Mouse (Mus musculus) limb, embryonic 10.5 days (tissue): Measurements from ENCODE around the gene Ttll9. TPM values are rescaled to one million over a fixed set of nuclear protein-coding genes. Genes with fewer than 3 reads are reported as not detected.
A peak's percentile ranks its signal among the peaks of the same experiment; 100 is the strongest.

ENCODE experiments used
- DNase-seq: peaks from one replicate; pipeline ENCODE4 v3.0.0-alpha.2; 2017; ENCODE audit warnings: low spot score
- H3K27ac ChIP-seq: fragments of 300-500 bp; sonication (generic); 2 replicates; pipeline ENCODE4 v1.5.1; 2016; ENCODE audit warnings: mild to moderate bottlenecking
- H3K27me3 ChIP-seq: fragments of 300-500 bp; sonication (generic); 2 replicates; pipeline ENCODE4 v1.6.1; 2016; ENCODE audit warnings: low read depth, mild to moderate bottlenecking; ENCODE audit not compliant: poor library complexity, severe bottlenecking
- H3K36me3 ChIP-seq: fragments of 300-500 bp; sonication (generic); 2 replicates; pipeline ENCODE4 v1.6.1; 2016; ENCODE audit warnings: mild to moderate bottlenecking, moderate library complexity
- H3K4me1 ChIP-seq: fragments of 300-500 bp; sonication (generic); 2 replicates; pipeline ENCODE4 v1.6.1; 2016
- H3K4me3 ChIP-seq: fragments of 300-500 bp; sonication (generic); 2 replicates; pipeline ENCODE4 v1.5.1; 2016; ENCODE audit warnings: mild to moderate bottlenecking, moderate library complexity
- H3K9me3 ChIP-seq: fragments of 300-500 bp; sonication (generic); replicated peaks from 2 replicates; pipeline ENCODE4 v1.6.1; 2016; ENCODE audit warnings: mild to moderate bottlenecking
- WGBS: fragments of 180-500 bp; shearing (Covaris S2); methylation state at CpG from one replicate; pipeline ENCODE4 v1.1.7; 2016; 5-methylcytosine and 5-hydroxymethylcytosine counted together
- polyA plus RNA-seq: library from polyadenylated mRNA; unstranded; fragments of >200 nt; fragmentation: Nextera tagmentation; extraction: Ambion mirVana; gene quantifications from 2 replicates; pipeline ENCODE4 v1.2.1, GENCODE M21; 2016

Gene Ttll9
- polyA plus RNA-seq, 1 experiment from 2014 or later, result 1.7 TPM

GRCm38 (mm10) chr2:153003681-153004338, 41.5 kb downstream of the Ttll9 start:
- Histone ChIP-seq H3K27ac (no peak overlapping the region), H3K4me1 (no peaks in the 10 kb centered on the region)
- WGBS, result 81% methylated on average over 13 of the region's 13 CpGs

DNA sequence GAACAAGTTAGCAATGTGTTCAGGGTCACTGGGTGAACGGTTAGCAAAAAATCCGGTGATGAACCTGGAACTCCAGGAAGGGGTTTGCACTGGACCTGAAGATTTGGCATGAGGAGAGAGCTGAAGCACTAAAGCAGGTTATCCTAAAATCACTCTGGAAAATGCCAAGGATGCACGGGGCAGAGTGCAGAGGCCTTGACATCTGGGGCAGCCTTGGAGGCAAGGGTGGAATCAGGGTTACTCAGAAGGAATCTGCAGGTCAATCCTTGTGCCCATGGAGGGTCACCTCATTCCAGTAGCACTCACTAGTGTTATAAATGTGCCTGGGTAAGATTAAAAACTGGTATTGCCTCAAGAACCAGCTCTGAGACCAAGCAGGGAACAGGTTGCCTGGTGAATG, 43.7 kb downstream of the Ttll9 start:
- Histone ChIP-seq H3K4me3 (no peak overlapping the region), H3K4me1 (no peaks in the 10 kb centered on the region), H3K36me3 (peaks cover 47% of the 10 kb centered on the region), H3K27me3 (no peaks in the 10 kb centered on the region), H3K9me3 (no peaks in the 10 kb centered on the region), H3K27ac (no peak overlapping the region)
- 85% methylated on average over 3 of the region's 3 CpGs for WGBS
- DNase-seq, result no peak

More at GRCm38 (mm10) chr2:153003681-153004338, 41.5 kb downstream of the Ttll9 start:
- DNase-seq, result no peak
- no peak overlapping the region for H3K4me3 ChIP-seq
- peaks cover 25% of the 10 kb centered on the region for H3K36me3 ChIP-seq
- H3K9me3 ChIP-seq, result no peaks in the 10 kb centered on the region
- H3K27me3 ChIP-seq, result no peaks in the 10 kb centered on the region

DNA sequence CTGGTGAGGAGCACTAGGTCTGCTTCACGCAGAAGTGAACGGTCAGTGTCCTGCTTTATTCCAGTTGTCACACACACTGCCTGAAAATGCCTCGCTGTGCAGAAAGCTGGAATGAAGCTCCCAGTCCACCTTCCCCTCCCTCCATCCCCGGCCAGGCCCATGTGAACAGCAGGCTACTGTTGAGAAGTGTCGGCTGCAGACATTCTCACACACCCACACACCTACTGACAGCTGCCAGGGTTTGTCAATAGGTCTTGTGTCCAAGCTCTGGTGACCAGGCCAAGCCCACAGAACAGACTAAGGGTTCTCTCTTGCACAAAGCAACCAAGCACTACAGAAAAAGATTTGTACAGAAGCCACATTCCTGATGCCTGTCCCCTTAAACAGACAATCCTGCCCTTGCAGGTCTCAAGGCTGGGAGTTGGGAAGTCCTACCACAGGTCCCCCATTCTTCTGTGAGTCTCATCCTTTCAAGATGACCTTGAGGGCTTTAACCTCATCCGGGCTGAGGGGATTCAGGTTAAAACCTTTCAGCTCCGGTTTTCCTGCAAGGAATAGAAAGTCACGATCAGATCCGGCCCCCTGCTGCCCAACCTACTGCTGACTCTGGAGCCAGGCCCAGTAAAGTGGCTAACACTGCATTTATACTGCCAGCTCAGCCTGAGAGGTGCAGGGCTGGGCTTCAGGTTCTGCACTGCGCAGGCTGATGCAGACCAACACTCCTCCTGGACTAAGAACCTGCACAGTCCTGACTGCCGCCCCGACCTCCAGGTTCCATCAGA, 47.1 kb downstream of the Ttll9 start:
- H3K4me1 ChIP-seq, result peaks cover 7% of the 10 kb centered on the region
- H3K36me3 ChIP-seq, result peaks cover 75% of the 10 kb centered on the region
- 91% methylated on average over 12 of the region's 12 CpGs for WGBS

DNA sequence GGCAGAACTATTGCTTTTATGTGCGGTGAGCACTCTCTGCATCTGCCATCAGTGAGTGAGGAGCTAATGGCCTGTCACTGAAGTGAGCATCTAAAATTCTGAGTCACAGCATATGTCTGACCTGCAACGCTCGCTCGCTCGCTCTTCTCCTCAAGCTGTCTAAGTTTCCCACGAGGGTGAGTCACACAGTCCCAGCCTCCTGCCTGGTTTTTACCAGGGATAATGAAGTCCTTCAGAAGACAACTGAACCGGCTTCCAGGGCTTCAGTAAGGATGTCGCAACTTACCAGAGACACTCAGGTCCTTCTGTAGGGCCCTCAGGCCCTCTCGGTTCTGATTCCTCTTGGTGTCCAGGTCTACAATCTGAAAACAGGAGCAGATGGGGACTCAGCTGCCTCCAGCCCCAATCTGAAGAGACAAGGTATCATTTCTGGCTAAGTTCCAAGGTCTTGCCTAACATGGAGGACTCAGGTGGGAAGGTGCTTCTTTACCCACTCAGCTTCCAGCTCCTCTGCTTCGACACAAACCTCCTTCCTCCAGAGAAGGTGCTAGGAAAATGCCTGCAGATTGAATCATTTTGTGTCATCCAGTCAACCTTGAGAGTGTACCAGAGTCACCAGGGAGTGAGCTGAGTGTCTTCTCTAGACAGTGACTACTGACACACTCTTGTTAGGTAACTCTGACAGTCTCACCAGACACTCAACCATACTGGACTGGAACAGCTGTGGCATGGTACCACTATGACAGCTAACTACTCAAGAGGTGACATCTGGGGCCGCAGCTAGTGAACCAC, 51.6 kb downstream of the Ttll9 start:
- no peaks in the 10 kb centered on the region for H3K9me3 ChIP-seq
- H3K36me3 ChIP-seq, result peaks cover 49% of the 10 kb centered on the region
- H3K27me3 ChIP-seq, result peaks cover 21% of the 10 kb centered on the region
- 93% methylated on average over 11 of the region's 11 CpGs for WGBS
- DNase-seq, result no peak
- peaks cover 13% of the 10 kb centered on the region for H3K4me1 ChIP-seq
- H3K27ac ChIP-seq, result no peak overlapping the region
- peak overlapping the region; percentile 93 for H3K4me3 ChIP-seq

More for the DNA sequence above, 47.1 kb downstream of the Ttll9 start:
- no peak overlapping the region for H3K4me3 ChIP-seq
- no peak overlapping the region for H3K27ac ChIP-seq
- no peaks in the 10 kb centered on the region for H3K9me3 ChIP-seq
- no peak for DNase-seq
- no peaks in the 10 kb centered on the region for H3K27me3 ChIP-seq

DNA sequence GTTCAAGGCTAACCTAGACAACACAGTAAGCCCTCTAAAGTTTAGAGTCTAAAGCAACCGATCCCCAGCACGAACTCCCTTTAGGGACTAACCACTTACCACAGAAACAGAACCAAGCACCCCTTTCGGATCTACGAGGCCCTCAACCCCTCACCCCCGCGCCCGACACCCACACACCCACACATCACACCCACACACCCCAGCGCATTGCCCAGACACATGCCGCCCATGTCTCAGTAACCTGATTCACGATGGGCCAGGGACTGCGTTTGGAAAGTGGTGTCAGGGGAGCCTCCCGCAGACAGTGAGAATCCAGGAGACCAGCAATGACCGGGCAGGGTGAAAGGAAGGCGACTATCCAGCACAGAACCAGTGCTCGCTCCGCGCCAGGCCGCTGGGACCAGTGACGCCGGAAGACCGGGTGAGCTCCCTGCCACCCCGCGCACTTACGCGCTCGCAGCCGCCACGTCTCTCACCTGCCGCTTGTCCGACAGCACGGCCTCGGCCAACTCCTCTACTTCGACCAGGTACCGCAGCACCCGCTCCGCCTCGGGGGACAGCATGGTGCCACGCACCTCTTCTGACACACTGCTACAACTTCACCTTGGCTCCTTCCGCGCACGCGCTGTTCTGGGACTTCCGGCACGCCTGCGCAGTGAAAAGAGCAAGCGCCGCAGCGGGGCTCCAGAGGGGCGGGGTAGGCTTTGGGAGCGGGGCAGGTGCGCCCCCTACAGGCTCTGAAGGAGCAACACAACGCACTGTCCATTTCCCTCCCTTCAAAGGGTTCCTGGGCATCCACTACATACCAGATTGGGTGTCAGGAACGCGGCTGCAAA, 52.7 kb downstream of the Ttll9 start, which contains the start of gene Pdrg1:
TSS of gene Pdrg1 (minus strand) at position 670 of the 836 bp plus-strand sequence.
- peaks cover 38% of the 10 kb centered on the region for H3K36me3 ChIP-seq
- peaks cover 13% of the 10 kb centered on the region for H3K4me1 ChIP-seq
- peak within 1 kb of the TSS; percentile 93 for H3K4me3 ChIP-seq
- peak within 1 kb of the TSS; percentile 79 for H3K27ac ChIP-seq
- DNase-seq, result peak; percentile 97
- no peaks in the 10 kb centered on the region for H3K9me3 ChIP-seq
- 2% methylated on average over 54 of the region's 54 CpGs for WGBS
- peaks cover 21% of the 10 kb centered on the region for H3K27me3 ChIP-seq

DNA sequence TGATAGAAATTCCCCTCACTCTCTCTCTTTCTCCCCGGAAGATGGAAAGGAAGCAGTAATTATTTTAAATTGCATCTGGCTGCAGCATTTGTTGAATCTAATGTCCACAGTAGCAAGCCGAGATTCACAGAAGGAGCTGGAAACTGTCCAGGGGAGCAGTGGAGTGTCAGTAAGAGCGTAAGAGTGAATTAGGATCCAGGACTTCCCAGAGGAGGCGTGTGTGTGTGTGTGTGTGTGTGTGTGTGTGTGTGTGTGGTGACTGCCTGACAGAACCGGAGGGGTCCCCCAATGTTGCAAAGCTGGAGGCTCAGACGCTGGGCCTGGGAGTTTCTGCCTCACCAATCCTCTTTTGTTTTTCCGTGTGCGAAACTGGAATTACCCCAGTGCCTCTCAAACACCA, 53.5 kb downstream of the Ttll9 start:
- H3K36me3 ChIP-seq, result peaks cover 30% of the 10 kb centered on the region
- H3K27ac ChIP-seq, result no peak overlapping the region
- H3K4me3 ChIP-seq, result no peak overlapping the region
- no peak for DNase-seq
- H3K27me3 ChIP-seq, result peaks cover 21% of the 10 kb centered on the region
- no peaks in the 10 kb centered on the region for H3K9me3 ChIP-seq
- WGBS, result 61% methylated on average over 8 of the region's 8 CpGs
- peaks cover 13% of the 10 kb centered on the region for H3K4me1 ChIP-seq

DNA sequence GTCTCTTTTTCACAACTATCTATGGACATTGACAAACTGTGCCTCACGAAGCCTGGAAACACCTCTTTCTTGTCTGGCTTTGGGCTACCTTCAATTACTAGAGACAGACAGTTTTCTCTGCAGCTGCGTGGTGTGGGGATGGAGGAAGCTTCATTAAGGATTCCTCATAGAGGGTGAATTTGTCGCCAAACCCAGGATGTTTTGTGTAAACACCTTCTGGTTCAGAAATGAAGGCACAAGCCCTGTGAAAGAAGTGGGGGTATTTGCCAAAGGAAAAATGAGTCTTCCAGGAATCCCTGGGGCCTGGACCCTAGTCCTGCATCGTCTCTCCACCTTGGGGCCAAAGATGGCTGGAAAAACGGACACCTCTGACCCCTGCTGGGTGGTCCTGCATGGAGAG, 54.5 kb downstream of the Ttll9 start:
- no peaks in the 10 kb centered on the region for H3K9me3 ChIP-seq
- H3K4me1 ChIP-seq, result peaks cover 13% of the 10 kb centered on the region
- H3K27ac ChIP-seq, result no peak overlapping the region
- DNase-seq, result no peak
- WGBS, result 44% methylated on average over 5 of the region's 5 CpGs
- no peak overlapping the region for H3K4me3 ChIP-seq
- peaks cover 20% of the 10 kb centered on the region for H3K36me3 ChIP-seq
- H3K27me3 ChIP-seq, result peaks cover 21% of the 10 kb centered on the region

- no peak overlapping the region for H3K27ac ChIP-seq
- H3K9me3 ChIP-seq, result no peaks in the 10 kb centered on the region
- H3K4me3 ChIP-seq, result no peak overlapping the region
- DNase-seq, result no peak
- H3K4me1 ChIP-seq, result peaks cover 6% of the 10 kb centered on the region
- H3K27me3 ChIP-seq, result peaks cover 21% of the 10 kb centered on the region
- H3K36me3 ChIP-seq, result no peaks in the 10 kb centered on the region
- 87% methylated on average over 3 of the region's 3 CpGs for WGBS
Observed at GRCm38 (mm10) chr2:153019355-153019754, 57.1 kb downstream of the Ttll9 start.

- WGBS, result 68% methylated on average over 3 of the region's 3 CpGs
- Histone ChIP-seq H3K36me3 (no peaks in the 10 kb centered on the region), H3K4me3 (no peak overlapping the region), H3K27me3 (peaks cover 17% of the 10 kb centered on the region), H3K9me3 (no peaks in the 10 kb centered on the region), H3K4me1 (no peaks in the 10 kb centered on the region), H3K27ac (no peak overlapping the region)
- DNase-seq, result no peak
Observed at GRCm38 (mm10) chr2:153021163-153021562, 58.9 kb downstream of the Ttll9 start.

DNA sequence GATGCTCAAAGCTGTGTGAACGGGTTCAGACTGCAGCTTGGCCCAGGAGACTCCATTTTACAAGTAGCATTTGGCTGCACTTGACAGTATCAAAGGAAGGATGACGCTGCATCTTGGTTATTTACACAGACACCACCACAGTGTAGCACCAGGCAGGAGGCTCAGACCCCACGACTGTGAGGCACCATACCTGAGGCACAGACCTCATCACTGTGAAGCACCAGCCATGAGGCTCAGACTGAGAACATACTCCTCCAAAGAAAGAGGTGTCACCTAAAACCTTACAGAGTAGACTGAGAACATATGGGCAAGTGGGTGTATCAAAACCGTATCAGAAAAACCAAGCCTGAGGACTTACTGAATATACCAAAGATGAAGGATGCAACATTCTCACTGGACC, 60.6 kb downstream of the Ttll9 start:
- 68% methylated on average over 4 of the region's 4 CpGs for WGBS
- H3K27ac ChIP-seq, result no peak overlapping the region
- no peaks in the 10 kb centered on the region for H3K36me3 ChIP-seq
- DNase-seq, result no peak
- H3K9me3 ChIP-seq, result no peaks in the 10 kb centered on the region
- no peaks in the 10 kb centered on the region for H3K4me1 ChIP-seq
- H3K27me3 ChIP-seq, result peaks cover 14% of the 10 kb centered on the region
- H3K4me3 ChIP-seq, result no peak overlapping the region

DNA sequence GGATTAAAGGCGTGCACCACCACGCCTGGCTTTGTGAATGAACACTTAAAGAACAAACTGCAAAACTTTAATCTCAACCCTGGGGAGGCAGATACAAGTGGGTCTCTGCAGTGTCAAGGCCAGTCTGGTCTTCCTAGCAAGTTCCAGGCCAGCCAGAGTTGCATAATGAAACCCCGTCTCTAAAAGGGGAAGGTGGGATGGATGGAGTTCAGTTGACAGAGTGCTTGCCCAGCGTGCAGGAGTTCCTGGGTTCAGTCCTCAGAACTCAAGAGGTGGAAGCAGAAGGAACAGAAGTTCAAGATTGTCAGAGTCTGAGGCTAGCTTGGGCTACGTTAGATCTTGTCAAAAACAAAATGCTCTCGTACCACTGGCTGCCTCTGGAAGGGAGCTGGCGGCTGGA, 63.8 kb downstream of the Ttll9 start:
- Histone ChIP-seq H3K27me3 (peaks cover 37% of the 10 kb centered on the region), H3K9me3 (no peaks in the 10 kb centered on the region), H3K4me1 (no peaks in the 10 kb centered on the region), H3K36me3 (no peaks in the 10 kb centered on the region), H3K27ac (no peak overlapping the region), H3K4me3 (no peak overlapping the region)
- 87% methylated on average over 7 of the region's 7 CpGs for WGBS
- no peak for DNase-seq

GRCm38 (mm10) chr2:153027501-153027900, 65.2 kb downstream of the Ttll9 start:
- no peak for DNase-seq
- Histone ChIP-seq H3K36me3 (no peaks in the 10 kb centered on the region), H3K4me1 (peaks cover 12% of the 10 kb centered on the region), H3K9me3 (no peaks in the 10 kb centered on the region), H3K27me3 (peaks cover 52% of the 10 kb centered on the region), H3K4me3 (no peak overlapping the region), H3K27ac (no peak overlapping the region)
- 44% methylated on average over 4 of the region's 4 CpGs for WGBS
